Mouse (Mus musculus): ENCODE data around the gene Fahd2a.

Fahd2a gene

GRCm38 (mm10) chr2:127444055-127444789, at the start of gene Fahd2a:
TSS of gene Fahd2a (minus strand) at chr2:127444565.
- DNase-seq: peak; percentile 92

- peak in 1 of 2 experiments; percentile 42 for DNase-seq
Observed at GRCm38 (mm10) chr2:127484476-127485170, 40.3 kb upstream of the Fahd2a start.

- no peak for DNase-seq
Observed at GRCm38 (mm10) chr2:127483001-127483400, 38.6 kb upstream of the Fahd2a start.

- DNase-seq: peak in 1 of 2 experiments; percentile 51
Observed at GRCm38 (mm10) chr2:127482533-127482911, 38.2 kb upstream of the Fahd2a start.

GRCm38 (mm10) chr2:127481841-127482532, 37.6 kb upstream of the Fahd2a start:
- peak in 1 of 2 experiments; percentile 18 for DNase-seq

GRCm38 (mm10) chr2:127479763-127480162, 35.4 kb upstream of the Fahd2a start:
- no peak for DNase-seq

GRCm38 (mm10) chr2:127479210-127479609, 34.8 kb upstream of the Fahd2a start:
- no peak for DNase-seq

GRCm38 (mm10) chr2:127472279-127472678, 27.9 kb upstream of the Fahd2a start:
- DNase-seq: no peak

GRCm38 (mm10) chr2:127471281-127471680, 26.9 kb upstream of the Fahd2a start:
- DNase-seq: no peak

GRCm38 (mm10) chr2:127470661-127471060, 26.3 kb upstream of the Fahd2a start:
- no peak for DNase-seq

GRCm38 (mm10) chr2:127470183-127470582, 25.8 kb upstream of the Fahd2a start:
- no peak for DNase-seq

GRCm38 (mm10) chr2:127462314-127462713, 17.9 kb upstream of the Fahd2a start:
- peak; percentile 70 to 72 for DNase-seq

GRCm38 (mm10) chr2:127461351-127461750, 17.0 kb upstream of the Fahd2a start:
- no peak for DNase-seq

- DNase-seq: peak; percentile 41 to 49
Observed at GRCm38 (mm10) chr2:127459341-127459740, 15.0 kb upstream of the Fahd2a start.

GRCm38 (mm10) chr2:127453764-127454163, 9.4 kb upstream of the Fahd2a start:
- DNase-seq: peak; percentile 76 to 82

GRCm38 (mm10) chr2:127453141-127453540, 8.8 kb upstream of the Fahd2a start:
- no peak for DNase-seq

GRCm38 (mm10) chr2:127451748-127452147, 7.4 kb upstream of the Fahd2a start:
- DNase-seq: no peak

GRCm38 (mm10) chr2:127449691-127450090, 5.3 kb upstream of the Fahd2a start:
- no peak for DNase-seq

- DNase-seq: no peak
Observed at GRCm38 (mm10) chr2:127446847-127447246, 2.5 kb upstream of the Fahd2a start.

- DNase-seq: no peak
Observed at GRCm38 (mm10) chr2:127437697-127438096, 6.7 kb downstream of the Fahd2a start.

- DNase-seq: no peak
Observed at GRCm38 (mm10) chr2:127435554-127435953, 8.8 kb downstream of the Fahd2a start.

- peak in 1 of 2 experiments; percentile 19 for DNase-seq
Observed at GRCm38 (mm10) chr2:127435135-127435534, 9.2 kb downstream of the Fahd2a start.

- peak in 1 of 2 experiments; percentile 28 for DNase-seq
Observed at GRCm38 (mm10) chr2:127433487-127434295, 10.7 kb downstream of the Fahd2a start.
